Mouse (Mus musculus): Measurements from ENCODE around the gene Lrrtm3. TPM values are rescaled to one million over a fixed set of nuclear protein-coding genes. Genes with fewer than 3 reads are reported as not detected.

The Lrrtm3 gene
- polyA plus RNA-seq, 1 experiment = not detected

DNA sequence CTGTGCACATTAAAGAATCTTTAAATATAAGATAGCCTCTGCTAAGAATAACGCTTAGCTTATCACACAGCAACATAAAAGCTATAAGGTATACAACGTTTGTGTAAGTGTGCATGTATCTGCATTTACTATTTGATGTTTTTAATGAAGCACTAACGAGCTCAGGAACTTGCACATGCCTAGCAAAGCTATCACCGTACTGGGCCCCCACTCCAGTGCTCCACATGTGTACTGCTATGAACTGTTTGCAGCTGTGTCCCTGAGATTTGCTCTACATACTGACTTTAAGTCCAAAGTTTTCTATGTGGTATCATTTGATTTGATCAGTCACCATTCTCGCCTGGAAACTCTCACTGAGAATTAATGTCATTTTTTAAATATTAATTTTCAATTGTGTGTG is 111.1 kb downstream of the Lrrtm3 start:
- no peak for TF ChIP-seq GATA1 (IDR thresholded peaks at IDR 0.05; ENCODE audit: low read length)

DNA sequence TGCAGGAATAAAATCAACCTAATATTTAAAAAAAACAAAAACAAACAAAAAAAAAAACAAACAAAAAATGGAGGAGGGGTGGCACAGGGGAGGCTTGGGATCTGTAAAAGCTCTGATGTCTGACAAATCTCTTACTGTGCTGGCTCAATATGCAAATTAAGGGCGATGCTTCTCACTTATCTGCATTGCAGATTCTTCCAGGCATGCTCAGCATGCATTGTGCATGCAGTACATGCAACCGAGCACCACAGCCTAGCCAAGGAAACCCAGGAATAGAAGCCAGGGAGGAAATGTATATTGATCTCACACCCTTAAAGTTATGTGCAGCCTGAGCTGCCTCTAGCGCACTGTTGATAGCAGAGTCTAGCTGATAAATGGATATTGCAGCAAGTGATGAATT is 111.5 kb downstream of the Lrrtm3 start:
- no peak for TF ChIP-seq GATA1 (IDR thresholded peaks at IDR 0.05; ENCODE audit: low read length)

DNA sequence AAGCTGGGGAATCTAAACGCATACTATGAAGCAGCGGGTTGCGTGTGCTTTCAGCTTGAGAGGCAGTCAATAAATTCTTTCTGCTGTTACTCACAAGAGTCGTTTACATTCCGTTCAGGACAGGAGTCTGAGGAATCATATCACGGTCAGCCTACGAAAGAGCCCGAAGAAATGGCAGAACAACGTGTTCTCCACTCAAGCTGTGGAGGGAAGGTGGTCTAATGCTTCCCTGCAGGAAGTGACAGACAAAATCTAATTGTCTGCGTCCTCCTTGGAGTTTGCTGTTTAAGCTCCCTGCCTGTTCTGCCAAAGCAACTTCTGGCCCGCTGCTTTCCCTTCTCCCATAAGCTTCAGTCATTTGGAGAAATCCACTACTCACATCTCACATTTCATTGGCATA is 112.0 kb downstream of the Lrrtm3 start:
- no peak for TF ChIP-seq GATA1 (IDR thresholded peaks at IDR 0.05; ENCODE audit: low read length)

DNA sequence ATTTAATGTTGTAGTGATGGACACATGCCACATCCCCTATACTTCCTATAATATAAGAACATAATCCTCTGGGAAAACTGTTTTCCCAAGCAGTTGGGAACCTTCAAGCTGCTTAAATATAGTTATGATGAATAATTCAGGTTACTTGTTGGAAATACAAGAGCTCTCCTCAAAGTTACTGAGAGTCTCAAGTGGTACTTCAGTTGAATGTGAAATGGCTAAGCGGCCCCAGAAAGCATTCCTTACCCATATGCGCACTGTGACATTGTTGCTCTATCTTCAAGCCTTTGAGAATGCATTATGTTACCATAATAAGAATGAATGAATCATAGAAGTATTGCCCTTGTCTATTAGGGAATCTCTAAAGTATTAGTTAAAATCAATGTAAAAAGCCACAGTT is 117.8 kb downstream of the Lrrtm3 start:
- no peak for TF ChIP-seq GATA1 (IDR thresholded peaks at IDR 0.05; ENCODE audit: low read length)

DNA sequence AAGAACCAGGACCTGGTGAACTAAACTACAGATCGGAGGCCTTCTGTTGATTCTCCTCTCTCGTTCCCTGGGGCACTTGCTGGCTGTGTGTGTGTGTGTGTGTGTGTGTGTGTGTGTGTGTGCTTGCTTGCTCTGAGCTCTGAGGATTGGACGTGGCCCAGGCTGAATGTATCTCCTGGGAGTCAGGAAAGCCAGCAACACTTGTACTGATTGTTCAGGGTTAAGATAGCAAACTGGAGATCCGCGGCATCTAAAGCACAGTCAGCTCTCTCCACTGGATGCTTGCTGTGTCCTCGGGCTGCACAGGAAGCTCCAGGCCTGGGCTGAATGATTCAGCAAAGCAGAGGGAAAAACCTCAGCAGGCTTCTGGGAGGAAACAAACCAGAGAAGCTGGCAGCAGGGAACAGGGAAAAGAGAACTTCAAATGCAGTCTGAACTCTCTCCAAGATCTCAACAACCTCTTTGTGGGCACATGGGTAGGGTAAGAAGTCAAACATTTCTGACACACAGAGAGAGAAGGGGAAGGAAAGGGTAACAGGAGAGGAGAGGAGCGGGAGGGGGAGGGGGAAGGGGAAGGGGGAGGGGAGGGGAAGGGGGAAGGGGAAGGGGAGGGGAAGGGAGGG is 135.7 kb downstream of the Lrrtm3 start:
- no peak for TF ChIP-seq GATA1 (IDR thresholded peaks at IDR 0.05; ENCODE audit: low read length)

DNA sequence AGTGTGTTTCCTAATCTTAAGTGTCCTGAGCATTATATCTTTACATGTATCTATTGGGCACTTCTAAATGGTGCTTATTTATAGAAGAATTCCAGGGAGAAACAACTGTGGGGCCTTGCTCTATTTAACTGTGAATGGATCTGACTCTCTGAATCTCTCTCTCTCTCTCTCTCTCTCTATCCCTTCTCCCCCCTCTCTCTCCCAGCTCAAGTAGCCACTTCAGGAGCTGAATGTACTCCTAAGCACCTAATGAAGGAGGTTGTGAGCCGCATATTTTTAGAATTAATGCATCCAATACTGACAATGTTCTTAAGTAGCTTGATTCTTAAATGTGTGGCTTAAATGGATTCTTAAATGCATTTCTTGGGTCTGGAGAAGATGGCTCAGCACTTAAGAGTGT is 138.6 kb downstream of the Lrrtm3 start:
- TF ChIP-seq GATA1 (IDR thresholded peaks at IDR 0.05; ENCODE audit: low read length) = no peak

DNA sequence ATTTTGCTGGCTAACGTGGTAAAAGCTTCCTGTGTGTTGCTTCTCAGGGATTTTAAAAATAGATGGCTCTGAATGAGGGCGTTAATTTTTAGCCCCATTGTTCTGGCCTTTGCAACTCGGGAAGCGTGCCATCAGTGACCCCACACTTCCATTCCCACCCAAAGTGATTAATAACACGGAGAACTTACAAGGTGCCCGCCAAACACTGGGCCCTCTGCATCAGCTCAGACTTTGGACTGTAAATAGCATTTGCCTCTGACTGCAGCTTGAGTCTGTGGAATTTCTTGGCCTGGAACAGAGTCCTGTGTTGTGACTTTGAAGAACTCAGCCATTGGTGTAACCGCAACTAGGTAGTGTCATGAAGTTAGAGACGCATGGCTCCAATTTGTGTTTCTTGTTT is 139.2 kb downstream of the Lrrtm3 start:
- TF ChIP-seq GATA1 (IDR thresholded peaks at IDR 0.05; ENCODE audit: low read length) = no peak

DNA sequence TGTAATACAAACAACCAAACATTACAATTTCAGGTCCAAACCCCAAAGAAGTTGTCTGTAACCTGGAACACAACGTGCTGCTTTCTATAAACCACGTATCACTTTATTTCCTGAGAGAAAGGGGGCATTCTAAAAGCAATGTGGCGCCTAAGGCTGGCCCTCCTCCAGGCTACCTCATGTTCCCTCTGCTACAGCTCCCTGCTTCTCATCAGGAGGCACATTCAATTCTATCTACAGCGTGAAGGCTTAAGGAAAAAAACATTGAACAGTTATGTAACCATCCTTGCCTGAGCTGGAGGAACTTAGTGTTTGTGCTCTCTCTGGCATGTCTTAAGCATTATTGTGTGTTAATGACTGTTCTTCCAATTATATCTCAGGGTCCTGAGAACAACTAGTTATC is 142.8 kb downstream of the Lrrtm3 start:
- no peak for TF ChIP-seq GATA1 (IDR thresholded peaks at IDR 0.05; ENCODE audit: low read length)

DNA sequence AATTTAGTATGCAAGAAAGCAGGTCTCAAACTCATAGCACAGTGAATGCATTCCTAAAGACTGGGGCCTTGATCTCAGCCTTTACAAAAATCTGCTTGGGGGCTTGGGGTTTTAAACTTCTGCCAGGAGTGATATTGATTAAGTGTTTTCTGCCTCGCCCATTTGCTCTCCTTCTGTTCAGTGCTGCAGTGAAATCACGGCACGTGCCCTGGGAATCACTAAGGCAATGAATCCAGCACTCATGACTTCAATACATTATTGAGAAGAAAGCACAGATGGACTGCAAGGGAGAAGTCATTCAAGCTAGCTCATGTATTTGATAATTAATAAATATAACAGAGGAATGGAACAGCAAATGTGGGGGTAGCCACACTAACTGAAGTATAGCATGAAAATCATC is 144.5 kb downstream of the Lrrtm3 start:
- TF ChIP-seq GATA1 (IDR thresholded peaks at IDR 0.05; ENCODE audit: low read length) = no peak

DNA sequence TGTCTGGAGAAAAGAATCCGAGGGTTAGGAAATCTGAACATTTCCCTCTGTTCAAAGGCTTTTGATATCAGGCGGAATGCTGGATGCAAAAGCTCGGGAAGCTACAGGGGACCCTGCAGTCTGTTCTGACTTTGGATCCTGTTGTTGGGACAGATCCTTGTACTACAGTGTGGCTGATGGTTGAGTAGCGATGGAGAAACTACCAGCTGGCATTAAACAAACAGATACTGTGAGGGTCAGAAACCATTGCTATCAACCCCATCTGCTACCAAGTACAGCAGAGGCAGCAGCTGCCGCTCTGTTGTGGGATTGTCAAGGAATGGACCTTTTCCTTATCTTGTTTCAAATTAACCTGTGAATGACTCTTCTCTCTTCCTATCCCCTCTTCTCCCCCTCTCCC is 156.1 kb downstream of the Lrrtm3 start:
- TF ChIP-seq GATA1 (IDR thresholded peaks at IDR 0.05; ENCODE audit: low read length) = no peak

DNA sequence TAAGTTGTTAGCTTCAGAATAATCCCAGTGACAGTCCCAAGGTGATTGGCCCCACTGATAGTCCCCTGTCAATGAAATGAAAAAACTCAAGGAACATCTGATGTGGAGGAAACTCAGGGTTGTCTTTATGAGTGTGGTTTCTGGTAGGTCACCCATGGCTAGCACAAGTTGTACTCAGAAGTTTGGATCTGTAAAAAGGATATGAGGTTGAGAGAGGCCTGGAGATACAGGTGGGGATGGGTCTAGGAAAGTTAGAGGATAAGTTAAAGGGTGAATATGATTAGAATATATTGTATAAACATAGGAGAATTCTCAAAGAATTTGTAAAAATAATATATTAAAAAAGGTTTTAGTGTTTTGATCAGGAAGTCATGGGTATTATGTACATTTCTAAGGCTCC is 162.7 kb downstream of the Lrrtm3 start, which contains the start of gene Gm10118:
TSS of gene Gm10118 (minus strand) at position 101 of the 400 bp plus-strand sequence.
- TF ChIP-seq GATA1 (IDR thresholded peaks at IDR 0.05; ENCODE audit: low read length) = no peak

DNA sequence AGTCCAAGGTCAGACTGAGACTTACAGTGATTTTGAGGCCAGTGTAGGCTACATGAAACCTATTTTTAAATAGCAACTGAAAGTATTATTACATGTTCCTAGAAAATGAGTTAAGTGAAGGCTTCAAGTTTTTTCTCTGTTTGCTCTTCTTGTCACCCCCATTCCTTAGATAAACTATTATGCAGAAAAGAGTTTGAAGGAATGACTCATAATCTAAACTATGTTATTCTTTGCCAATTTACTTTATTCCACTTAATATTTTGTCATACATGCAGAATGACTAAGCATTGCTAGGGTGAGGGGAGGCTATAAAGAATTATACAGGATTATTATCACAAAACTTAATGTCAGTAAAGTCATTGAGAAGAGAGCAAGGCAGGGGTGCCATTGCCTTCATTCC is 181.2 kb downstream of the Lrrtm3 start:
- TF ChIP-seq GATA1 (IDR thresholded peaks at IDR 0.05; ENCODE audit: low read length) = no peak

DNA sequence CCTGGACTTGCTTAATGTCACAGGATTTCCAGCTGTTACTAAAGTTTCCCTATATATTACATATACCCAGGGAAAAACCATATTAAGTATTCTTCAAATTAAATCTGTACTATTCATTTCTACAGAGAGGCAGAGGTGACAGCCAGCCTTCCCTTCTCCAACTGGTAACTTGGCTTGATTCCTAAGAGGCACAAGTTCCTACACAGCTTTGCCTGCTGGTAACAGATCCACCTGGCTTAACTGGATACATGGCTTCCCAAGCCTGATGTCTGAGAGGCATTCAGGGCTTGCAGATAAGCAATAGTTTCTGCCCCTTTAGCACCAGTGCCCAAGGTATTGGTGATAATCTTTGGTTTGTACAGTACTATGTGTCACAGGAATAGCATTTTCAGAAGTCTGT is 190.2 kb downstream of the Lrrtm3 start:
- no peak for TF ChIP-seq GATA1 (IDR thresholded peaks at IDR 0.05; ENCODE audit: low read length)

DNA sequence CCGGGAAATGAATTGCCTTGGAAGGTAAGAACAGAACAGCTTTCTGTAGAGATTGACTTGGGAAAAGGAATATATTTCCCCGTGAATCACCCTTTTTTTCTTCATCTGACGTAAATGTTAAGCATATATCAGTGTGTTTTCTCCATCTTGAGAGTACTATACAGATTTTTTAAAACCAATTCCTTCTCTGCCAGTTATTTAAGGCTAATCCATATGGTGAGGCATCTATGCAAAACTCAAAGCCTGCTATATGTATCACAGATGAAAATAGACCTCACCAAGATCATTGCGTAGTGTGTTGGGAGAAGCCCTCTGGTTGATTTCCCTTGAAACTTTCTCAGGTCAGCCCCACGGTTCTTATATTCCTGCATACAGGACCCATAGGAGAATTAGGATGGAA is 195.5 kb downstream of the Lrrtm3 start:
- TF ChIP-seq GATA1 (IDR thresholded peaks at IDR 0.05; ENCODE audit: low read length) = no peak

DNA sequence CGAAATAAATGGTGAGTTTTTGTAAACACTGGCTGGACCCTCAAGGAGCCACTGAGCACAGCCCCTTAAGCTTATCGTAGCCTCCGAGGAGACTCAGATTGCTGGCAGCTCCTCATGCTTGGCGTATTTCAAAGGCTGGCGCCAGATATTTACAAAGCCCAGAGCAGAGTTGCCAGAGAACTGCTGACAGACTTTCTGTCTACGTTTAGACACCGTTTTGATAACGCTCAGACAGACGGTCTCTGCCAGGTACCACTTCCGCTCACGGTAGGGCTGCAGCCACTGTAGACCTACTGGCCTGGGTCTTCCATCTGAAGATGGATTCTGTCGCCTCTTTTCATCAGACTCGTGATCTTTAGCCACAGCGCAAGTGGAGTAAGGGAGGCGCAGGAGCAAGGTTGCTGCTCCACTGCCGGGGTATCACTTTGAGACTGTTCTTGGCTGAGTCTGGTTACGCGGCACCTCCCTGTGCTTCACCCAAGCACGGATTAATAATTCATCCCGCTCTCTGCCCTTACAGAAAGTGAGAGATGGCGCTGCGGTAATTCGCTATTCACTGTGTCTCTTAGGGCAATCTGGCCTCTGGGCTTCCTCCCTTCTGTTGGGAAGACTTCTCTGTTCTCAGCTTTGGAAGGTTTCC is 203.5 kb downstream of the Lrrtm3 start:
- no peak for TF ChIP-seq GATA1 (IDR thresholded peaks at IDR 0.05; ENCODE audit: low read length)

DNA sequence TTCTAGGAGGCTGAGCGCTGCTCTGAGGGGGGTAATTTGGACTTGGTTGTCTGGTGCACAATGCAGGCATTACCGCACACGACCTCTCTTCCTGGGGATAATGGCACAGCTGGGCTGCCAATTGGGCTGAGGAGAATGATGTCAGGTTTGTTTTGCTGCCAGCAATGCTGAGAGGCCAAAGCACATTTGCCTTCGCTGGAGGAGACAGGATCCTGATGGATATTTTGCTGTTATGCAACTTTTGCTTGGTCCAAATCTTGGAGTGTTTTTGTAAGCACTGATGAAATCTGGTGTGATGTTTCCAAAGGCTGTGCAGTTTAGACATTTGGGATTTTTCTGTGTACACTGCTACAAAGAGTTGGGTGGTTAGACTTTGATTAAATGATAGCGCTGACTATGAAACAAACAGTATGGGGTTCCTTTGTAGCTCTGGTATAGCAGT is 209.6 kb downstream of the Lrrtm3 start:
- no peak for TF ChIP-seq GATA1 (IDR thresholded peaks at IDR 0.05; ENCODE audit: low read length)

Other genes with a start within 250 kb of the Lrrtm3 start
- gene Gm10118, start 162.8 kb downstream of the Lrrtm3 start, polyA plus RNA-seq (2012) = not detected in 2 replicates